Mouse (Mus musculus) retina, postnatal 1 day (tissue): ENCODE data around the gene Ptprg.
"Not testable (repeated sequence)": the region's sequence is repeated elsewhere in the genome, so short reads cannot be mapped to it uniquely, and the experiment has no call there.

Experiments
- DNase-seq: peaks from one replicate; pipeline ENCODE4 v3.0.0-alpha.2; 2012

The Ptprg gene

GRCm38 (mm10) chr14:12284141-12284912 is 731.0 kb downstream of the Ptprg start, which contains the start of gene 3830406C13Rik:
Gene 3830406C13Rik, plus strand, starts transcription at chr14:12284173.
- peak; percentile 93 for DNase-seq

- not testable (repeated sequence) for DNase-seq
These were observed 736.4 kb downstream of the Ptprg start for GRCm38 (mm10) chr14:12289747-12290146.
